In the genomic region with DNA sequence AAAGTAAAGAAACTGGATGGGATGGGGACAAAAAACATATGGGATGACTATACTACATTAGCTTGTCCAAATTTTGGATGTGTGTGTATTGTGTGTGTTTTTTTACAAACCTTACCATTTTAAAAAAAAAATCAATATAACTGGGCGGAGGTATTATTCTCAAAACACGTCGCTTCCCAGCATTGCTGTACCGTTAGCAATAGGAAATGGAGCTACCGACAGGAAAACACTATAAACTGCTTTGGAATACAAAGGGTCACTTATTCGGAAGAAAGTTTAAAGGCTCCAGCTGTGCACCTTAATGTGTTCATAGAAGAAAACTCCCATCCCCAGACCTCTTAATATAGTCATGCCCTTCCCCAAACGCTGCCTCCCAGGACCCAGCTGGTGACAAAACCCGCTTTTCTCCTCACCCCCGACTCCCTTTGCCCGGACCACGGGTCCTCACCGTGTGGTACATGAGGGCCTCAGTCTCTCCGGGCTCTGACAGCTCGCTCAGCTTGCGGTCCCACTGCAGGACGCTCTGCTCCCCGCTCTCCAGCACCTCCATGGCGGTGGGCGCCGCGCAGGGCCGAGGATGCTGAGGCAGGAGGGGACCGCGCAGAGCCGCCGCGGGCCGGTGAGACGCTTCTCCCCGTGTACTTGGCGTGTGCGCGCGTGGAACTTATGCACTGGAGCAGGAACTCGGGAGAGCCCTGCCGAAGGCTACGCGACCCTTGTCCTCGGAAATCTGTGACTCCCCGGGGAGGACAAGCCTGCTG, we compare ENCODE assay signal across 8 mouse cellular contexts. TPM values are rescaled to one million over a fixed set of nuclear protein-coding genes. Genes with fewer than 3 reads are reported as not detected.
DNase-seq lines count a peak whose midpoint lies in the region; ATAC-seq lines count a peak whose summit lies in the region.

No protein-coding gene starts in this region.

- under 1% methylated on average over 40 of the region's 40 CpGs for WGBS in limb, embryonic 12.5 days
- 1% methylated on average over 40 of the region's 40 CpGs for WGBS in midbrain, embryonic 16.5 days

- H3K4me1 ChIP-seq in limb, embryonic 12.5 days (replicated peaks) = peaks cover 37% of the 10 kb centered on the region
- peaks cover 7% of the 10 kb centered on the region for H3K4me1 ChIP-seq in midbrain, embryonic 16.5 days (ENCODE audit: control insufficient read depth, insufficient read depth, low read length)

- DNase-seq in frontal cortex, adult 2 months (ENCODE audit: extremely low spot score in 1 of 2, low spot score in 1 of 2) = no peak
- peak; percentile 43 to 56 for DNase-seq in B cell, adult 2 months
- DNase-seq in c-Kit-positive CD71-positive TER-119-positive erythroid progenitor cells, embryonic 14.5 days (ENCODE audit: low spot score) = peak; percentile 13
- DNase-seq in gastrocnemius, postnatal 25 days = peak; percentile 22

- peak overlapping the region; percentile 75 for H3K4me2 ChIP-seq in limb, embryonic 12.5 days
- H3K4me2 ChIP-seq in midbrain, embryonic 16.5 days (ENCODE audit: low read length) = peak overlapping the region; percentile 68

- peak overlapping the region; percentile 97 for H3K27ac ChIP-seq in limb, embryonic 12.5 days
- peak overlapping the region; percentile 48 for H3K27ac ChIP-seq in midbrain, embryonic 16.5 days (ENCODE audit: low read length)

- H3K27me3 ChIP-seq in limb, embryonic 12.5 days = no peaks in the 10 kb centered on the region
- no peaks in the 10 kb centered on the region for H3K27me3 ChIP-seq in midbrain, embryonic 16.5 days (ENCODE audit: control insufficient read depth, insufficient read depth, low read depth, low read length)

- peaks cover 9% of the 10 kb centered on the region; the same call in 1 of the 2 replicates for H3K36me3 ChIP-seq in limb, embryonic 12.5 days
- H3K36me3 ChIP-seq in midbrain, embryonic 16.5 days (ENCODE audit: control insufficient read depth, insufficient read depth, low read length) = no peaks in the 10 kb centered on the region

- peak overlapping the region; percentile 89 for H3K4me3 ChIP-seq in limb, embryonic 12.5 days (replicated peaks)
- peak overlapping the region; percentile 74 for H3K4me3 ChIP-seq in midbrain, embryonic 16.5 days (ENCODE audit: low read depth, low read length)

- no peaks in the 10 kb centered on the region for H3K9me3 ChIP-seq in limb, embryonic 12.5 days
- no peaks in the 10 kb centered on the region for H3K9me3 ChIP-seq in midbrain, embryonic 16.5 days (replicated peaks; ENCODE audit: control insufficient read depth, low read length, poor library complexity, severe bottlenecking)

- ATAC-seq in frontal cortex, adult (ENCODE audit: low TSS enrichment) = peak; percentile 38
- ATAC-seq in limb, embryonic 12.5 days (ENCODE audit: insufficient number of reproducible peaks, insufficient read depth, low FRiP score, low TSS enrichment, low read depth) = peak; percentile 44
- peak; percentile 61 for ATAC-seq in midbrain, embryonic 16.5 days
- ATAC-seq in monocyte, adult 5-6 weeks (replicated peaks; ENCODE audit: insufficient number of reproducible peaks, low FRiP score, low TSS enrichment, poor library complexity, severe bottlenecking) = no peak

- peak overlapping the region; percentile 94 for H3K9ac ChIP-seq in limb, embryonic 12.5 days (replicated peaks)
- H3K9ac ChIP-seq in midbrain, embryonic 16.5 days (ENCODE audit: low read depth, low read length) = peak overlapping the region; percentile 71

RNA-seq across cellular contexts. Expression of a gene that starts 0.5 kb away (rescaled TPM):
- 5.6 and 5.7 TPM in 2 replicates for polyA plus RNA-seq in frontal cortex, adult 2 months (2012; rRNA removed)
- 10 to 100 TPM; 10.6 to 11.9 TPM for total RNA-seq in gastrocnemius, postnatal 25 days (2021)
- polyA plus RNA-seq in limb, embryonic 12.5 days (2016; fragmentation: Nextera tagmentation; extraction: Ambion mirVana) = 26.4 and 30.7 TPM in 2 replicates
- polyA plus RNA-seq in midbrain, embryonic 16.5 days (2015; fragmentation: Nextera tagmentation; extraction: Ambion mirVana) = 2.3 and 2.6 TPM in 2 replicates
- 2.9 to 3.8 TPM (median 2.9 TPM) in 3 replicates for total RNA-seq in monocyte, adult 5-6 weeks (2017)

Comparison
In these comparisons a context has a peak if more than half of its experiments do, and no peak if none do; other contexts are left out.
1. DNase-seq: peak in B cell, adult 2 months (2 of 2), c-Kit-positive CD71-positive TER-119-positive erythroid progenitor cells, embryonic 14.5 days (single experiment) and gastrocnemius, postnatal 25 days (single experiment); none in frontal cortex, adult 2 months (0 of 2).